Mouse (Mus musculus) cerebellum, postnatal 10 days (tissue): ENCODE measurements around the gene Zfp683.

Source experiments
- DNase-seq, 2 experiments: peaks; one replicate each; pipeline ENCODE4 v3.0.0; 2021; ENCODE audit warnings: mixed read lengths in 2 of 2

Gene Zfp683

GRCm38 (mm10) chr4:134052560-134052959, 1.1 kb upstream of the Zfp683 start:
- DNase-seq, result peak; percentile 91 to 94

- DNase-seq, result no peak
Observed at GRCm38 (mm10) chr4:134058166-134058715, 4.6 kb downstream of the Zfp683 start.

DNA sequence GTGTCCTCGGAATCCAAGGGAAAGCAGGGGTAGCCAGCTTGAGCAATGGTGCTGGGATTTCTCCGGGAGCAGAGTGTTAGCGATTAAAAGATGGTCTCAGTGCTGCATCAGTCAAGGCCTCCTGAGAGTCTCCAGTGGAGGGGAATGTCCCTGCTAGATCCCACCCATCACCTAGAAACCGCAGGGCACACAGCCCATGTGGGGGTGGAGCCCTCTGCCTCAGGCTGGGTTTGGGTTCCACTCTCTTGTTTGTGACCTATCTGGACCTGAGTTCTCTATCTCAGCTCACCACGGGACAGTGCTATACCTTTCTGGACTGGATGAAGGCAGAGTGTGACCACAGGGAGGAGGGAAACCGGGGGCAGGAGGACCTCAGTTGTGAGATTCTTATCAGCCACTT, 5.3 kb downstream of the Zfp683 start:
- DNase-seq, result no peak

DNA sequence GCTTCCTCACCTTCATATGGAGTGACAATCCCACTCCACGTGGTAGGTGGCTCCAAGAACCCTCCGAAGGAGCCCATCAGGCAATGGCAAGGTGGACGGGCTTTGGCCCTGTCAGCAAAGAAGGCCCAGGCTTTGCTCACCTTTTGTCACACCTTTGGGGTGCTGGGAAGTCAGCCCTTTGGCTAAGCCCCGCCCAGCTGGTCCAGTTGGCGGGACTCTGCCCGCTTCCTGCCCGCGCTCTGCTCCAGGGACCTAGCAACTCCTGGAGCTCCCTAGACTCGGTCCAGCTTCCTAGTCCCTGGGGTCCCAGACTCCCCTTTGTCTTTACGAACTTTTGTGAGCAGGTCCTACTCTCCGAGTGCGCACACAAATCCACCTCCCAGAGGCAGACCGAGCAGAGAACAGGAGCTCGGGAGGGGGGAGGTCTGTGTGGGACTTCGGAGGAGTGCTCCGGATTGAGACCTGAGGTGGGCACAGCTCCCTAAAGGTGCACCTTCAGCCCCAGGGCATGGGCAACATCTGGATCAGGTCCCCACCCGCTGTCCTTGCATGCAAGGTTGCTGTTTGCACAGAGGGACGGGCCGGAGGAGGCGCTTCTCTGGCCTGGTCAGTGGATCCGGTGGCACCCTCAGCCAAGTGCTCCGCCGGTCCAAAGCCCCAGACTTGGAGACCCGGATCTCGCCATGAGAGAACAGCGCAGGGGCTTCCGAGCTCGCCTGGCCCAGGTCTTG, 6.7 kb downstream of the Zfp683 start, which contains the start of gene Crybg2:
Crybg2 (plus strand) TSS at position 681 of the 731 bp plus-strand sequence.
- no peak for DNase-seq

DNA sequence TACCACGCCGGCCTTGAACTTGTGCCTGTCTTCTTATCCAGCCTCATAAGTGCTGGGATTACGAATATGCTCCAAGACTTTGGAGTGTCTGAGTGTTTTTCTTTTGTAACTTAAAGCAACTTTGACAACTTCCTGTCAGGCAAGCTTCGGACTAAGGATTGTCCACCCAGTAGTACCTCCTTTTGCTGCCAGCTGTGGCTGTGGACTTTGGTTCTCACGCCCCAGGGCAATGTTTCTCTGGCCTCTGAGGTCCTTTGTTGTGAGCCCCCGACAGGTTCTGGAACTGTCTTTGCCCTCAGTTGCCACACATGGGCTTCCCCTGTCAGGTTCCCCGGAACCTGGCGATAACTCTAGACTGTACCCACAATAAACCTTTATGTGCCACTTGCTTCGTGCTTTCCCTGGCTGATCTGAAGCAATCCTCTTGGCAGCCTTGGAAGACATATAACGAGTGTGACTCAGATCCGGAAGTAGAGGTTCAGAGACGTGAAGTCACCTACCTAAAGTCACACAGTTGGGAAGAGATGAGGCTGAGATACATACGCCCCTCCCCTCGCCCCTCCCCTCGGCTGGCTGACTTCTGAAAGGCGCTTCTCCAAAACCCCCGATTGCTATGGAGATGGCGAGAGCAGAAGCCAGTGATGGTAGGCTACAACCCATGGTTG, 7.7 kb downstream of the Zfp683 start:
- DNase-seq, result no peak

DNA sequence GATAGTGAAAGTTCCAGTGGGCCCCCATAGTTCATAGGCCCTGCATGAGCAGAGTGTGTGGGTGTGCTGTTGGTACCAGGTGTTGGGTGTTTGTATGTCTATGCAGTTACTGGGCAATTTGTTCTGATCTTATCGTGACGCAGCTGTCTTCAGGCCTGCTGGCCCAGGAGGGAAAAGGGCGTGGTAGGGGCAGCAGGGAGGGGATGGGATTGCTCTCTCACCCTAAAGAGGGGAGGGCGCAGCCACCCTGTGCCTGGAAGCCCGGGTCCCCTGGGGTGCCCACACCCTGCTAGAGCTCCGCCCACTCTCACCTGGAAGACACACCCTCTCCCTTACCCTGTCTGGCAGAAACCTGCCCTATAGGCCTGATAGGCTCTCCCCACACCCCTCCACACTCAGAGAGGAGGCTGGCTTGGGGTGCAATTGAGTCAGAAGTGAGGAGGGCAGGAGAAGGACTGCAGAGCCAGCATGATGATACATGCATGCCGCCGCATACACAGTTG, 8.4 kb downstream of the Zfp683 start:
- DNase-seq, result no peak

GRCm38 (mm10) chr4:134062561-134062960, 8.9 kb downstream of the Zfp683 start:
- no peak for DNase-seq

DNA sequence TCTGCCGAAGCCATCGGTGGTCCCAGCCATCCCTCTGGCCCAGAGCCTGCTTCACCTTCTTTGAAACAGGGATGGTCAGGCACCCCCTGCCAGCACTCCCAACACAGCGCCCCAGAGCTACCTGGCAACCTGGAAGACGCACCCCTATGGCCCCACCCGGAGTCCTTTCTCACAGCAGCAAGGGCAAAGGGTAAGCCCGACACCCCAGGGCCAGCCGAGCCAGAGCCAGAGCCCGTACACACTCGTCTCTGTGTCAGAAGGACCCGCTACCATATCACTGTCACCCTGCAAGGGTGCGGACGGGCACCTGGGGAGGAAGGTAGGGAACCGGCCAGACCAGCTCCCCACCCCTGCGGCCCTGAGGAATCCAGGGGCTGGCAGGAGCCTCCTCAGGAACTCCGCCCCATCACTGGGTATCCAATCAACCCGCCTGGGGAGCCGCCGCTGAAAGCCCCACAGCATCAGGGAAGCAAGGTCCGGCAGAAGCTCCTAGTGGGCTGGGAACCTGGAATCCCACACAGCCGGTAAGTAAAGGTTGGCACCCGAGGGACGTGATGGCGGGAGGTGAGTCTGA, 11.9 kb downstream of the Zfp683 start:
- no peak for DNase-seq

DNA sequence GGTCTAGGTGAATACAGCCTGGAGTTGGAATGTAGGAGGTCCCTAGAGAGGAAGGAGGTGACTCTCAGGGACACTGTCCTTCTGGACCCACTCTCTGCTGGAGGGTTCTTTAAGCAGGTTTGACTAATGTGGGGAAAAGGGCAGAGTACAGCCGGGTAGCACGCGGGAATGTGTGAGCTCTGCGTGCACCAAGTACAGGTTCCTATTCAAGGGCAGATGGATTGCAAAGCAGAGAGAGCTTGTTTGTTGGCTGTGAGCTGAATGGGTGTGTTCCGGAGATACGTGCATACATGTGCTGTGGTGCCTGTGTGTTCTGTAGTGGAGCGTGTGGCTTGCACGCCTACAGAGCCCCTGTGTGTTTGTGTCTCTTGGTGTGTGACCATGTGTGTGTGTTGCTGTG, 13.7 kb downstream of the Zfp683 start:
- DNase-seq, result no peak

- no peak for DNase-seq
Observed at GRCm38 (mm10) chr4:134067833-134068544, 14.4 kb downstream of the Zfp683 start.

DNA sequence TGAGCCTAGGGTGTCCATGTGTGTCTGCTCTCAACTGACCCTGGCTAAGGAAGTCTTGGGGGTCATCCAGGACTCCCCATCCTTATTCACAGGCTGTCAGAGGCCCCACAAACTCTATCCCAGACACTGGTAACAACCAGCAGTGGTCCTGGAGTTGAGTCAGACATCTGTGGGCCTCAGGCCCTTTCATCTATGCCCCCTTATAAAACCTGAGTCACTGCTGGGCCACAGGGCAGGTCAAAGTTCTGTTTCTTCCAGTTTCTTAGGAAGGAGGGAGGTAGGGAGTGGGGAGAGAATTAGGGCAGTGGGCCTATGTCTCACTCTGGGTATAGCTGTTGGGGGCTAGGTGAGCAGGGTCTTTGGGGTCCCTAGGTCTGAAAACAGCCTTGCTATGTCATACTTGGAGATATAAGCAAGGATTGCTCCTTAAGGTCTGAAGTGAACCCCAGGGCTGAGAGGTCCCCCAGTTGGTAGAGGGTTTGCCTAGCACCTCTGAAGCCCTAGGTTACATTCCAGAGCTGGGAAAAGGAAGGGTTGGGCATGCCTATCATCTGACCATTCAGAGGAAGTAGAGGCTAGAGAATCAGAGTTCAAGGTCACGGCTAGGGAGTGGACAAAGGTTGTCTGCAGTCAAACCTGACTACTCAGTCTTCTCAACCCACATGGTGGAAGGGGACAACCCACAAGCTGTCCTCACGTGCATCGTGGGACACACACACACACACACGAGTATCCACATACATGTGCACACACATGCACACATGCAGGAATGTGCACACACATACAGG, 15.3 kb downstream of the Zfp683 start:
- DNase-seq, result no peak

- peak; percentile 63 to 67 for DNase-seq
Observed at GRCm38 (mm10) chr4:134078694-134079093, 25.1 kb downstream of the Zfp683 start.

DNA sequence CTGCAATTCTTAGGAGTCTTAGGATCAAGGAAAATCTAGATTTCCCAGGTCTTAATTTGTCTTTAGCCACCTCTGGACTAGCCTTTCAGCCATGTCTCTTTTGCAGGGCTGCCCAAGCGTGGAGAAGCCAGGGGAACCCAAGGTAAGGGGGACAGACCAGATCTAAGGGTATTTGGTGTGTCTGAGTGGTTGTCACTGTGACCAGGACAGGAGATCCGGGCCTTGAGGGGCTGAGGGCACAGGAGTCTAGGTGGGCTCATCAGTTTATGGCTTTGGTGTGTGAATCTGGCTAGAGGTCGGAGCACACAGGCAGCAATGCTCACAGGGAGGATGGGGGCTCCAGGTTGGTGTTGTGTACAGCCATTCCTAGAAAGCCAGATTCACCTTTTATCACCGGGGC, 27.0 kb downstream of the Zfp683 start:
- DNase-seq, result no peak

DNA sequence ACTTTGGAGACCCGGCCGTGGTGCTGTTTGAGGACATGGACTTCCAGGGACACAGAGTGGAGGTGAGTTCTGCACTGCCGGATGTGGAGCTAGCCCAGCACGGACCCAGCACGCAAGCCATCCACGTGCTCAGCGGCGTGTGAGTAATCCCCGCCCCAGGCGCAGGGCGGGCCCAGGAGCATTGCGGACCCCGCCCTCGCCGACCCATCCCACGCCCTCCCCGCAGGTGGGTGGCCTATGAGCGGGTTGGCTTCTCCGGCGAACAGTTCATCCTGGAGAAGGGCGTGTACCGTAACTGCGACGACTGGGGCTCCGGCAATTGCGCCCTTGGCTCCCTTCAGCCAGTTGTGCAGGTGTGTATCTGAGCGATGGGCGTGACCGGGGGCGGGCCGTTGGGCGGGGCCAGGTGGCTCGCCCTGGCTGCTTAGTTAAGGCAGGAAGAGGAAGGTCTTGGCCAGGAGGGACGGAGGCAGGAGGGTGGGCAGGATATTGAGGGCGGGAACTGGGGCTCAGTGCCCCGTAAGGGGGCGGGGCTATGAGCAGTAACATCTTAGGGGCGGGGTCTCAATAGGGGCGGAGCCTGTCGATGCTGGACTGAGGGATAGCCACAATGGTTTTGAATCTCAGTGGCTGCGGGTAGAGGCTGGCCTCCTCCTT, 28.2 kb downstream of the Zfp683 start:
- DNase-seq, result peak; percentile 55 to 65

- DNase-seq, result no peak
Observed at GRCm38 (mm10) chr4:134082460-134082859, 28.8 kb downstream of the Zfp683 start.

DNA sequence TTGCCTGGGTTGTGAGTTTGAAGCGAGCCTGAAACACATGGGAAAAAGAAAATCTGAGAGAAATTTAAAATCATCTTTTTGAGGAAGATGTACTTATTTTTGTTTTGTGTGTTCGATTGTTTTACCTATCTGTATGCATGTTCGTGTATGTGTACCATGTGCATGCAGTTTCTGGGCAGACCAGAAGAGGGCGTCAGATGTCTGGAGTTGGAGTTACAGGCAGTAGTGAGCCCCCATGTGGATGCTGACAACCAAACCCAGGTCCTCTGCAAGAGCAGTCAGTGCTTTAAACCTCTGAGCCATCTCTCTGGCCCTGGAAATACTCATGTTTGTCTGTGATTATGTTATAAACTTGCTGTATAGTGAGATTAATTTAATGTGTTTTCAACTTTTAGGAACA, 31.4 kb downstream of the Zfp683 start:
- no peak for DNase-seq

DNA sequence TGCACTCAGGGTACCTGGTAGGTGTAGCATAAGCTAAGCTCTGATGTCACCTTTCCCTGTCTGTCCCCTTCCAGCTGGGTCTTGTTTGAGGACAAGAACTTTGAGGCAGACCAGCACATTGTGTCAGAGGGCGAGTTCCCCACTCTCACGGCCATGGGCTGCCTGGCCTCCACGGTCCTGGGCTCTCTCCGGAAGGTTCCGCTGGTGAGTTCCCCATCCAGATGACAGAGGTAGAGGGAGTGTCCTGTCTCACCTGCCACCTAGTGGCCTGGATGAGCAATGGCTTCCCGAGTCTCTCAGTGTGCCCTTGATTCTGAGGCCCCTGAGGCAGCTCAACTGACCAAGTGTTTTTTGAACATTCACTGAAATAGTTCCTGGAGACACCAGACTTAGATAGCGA, 33.8 kb downstream of the Zfp683 start:
- DNase-seq, result peak; percentile 66 to 76

GRCm38 (mm10) chr4:134089029-134089428, 35.4 kb downstream of the Zfp683 start:
- no peak for DNase-seq

GRCm38 (mm10) chr4:134090521-134091224, 37.0 kb downstream of the Zfp683 start:
- DNase-seq, result no peak

DNA sequence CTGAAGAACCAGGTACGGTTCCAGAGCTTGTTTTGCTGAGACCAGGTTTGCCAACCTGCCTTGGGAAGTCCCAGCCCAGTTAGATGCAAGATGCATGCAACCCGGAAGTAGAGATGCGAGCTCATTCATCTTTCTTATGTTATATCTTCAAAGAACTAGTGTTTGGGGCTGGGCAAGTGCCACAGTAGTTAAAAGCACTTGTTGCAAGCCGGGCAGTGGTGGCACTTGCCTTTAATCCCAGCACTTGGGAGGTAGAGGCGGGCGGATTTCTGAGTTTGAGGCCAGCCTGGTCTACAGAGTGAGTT, 37.5 kb downstream of the Zfp683 start:
- no peak for DNase-seq
